Mouse (Mus musculus): Measurements from ENCODE around the gene Gatd1.

DNA sequence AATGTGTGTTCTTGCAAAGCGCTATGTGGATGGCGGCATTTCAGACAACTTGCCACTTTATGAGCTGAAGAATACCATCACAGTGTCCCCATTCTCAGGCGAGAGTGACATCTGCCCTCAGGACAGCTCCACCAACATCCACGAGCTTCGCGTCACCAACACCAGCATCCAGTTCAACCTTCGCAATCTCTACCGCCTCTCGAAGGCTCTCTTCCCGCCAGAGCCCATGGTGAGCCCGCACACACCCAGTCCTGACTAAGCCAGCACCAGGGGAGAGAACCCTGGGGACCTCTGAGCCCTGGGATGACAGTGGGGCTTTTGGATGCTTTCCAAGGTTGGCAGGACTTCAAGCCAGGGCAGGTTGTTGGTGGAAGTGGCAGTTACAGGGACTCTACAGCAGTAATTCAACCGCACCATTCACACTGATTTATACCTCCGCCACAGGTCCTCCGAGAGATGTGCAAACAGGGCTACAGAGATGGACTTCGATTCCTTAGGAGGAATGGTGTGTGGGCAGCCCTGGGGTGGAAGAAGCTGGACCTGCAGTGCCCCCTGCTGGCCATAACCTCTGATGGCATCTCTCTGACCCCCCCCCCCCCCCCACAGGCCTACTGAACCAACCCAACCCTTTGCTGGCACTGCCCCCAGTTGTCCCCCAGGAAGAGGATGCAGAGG lies 44.2 kb upstream of the Gatd1 start:
- no peak for TF ChIP-seq MEF2A (IDR thresholded peaks at IDR 0.05; ENCODE audit: extremely low read depth, insufficient replicate concordance, low read depth, low read length, poor library complexity, severe bottlenecking)
- TF ChIP-seq MAFK (IDR thresholded peaks at IDR 0.05; ENCODE audit: borderline replicate concordance, low read depth, low read length): no peak
- TF ChIP-seq CTCF (IDR thresholded peaks at IDR 0.05 in 2 of 3, conservative IDR thresholded peaks at IDR 0.05 in 1 of 3; ENCODE audit: control insufficient read depth in 1 of 3, insufficient read depth in 1 of 3, low read depth in 2 of 3, low read length in 3 of 3, poor library complexity in 1 of 3, severe bottlenecking in 1 of 3): peak; percentile 55 to 86 (median 63); a peak in 5 of 6 replicates
- no peak for TF ChIP-seq MXI1 (IDR thresholded peaks at IDR 0.05; ENCODE audit: low read depth, low read length)
